Mouse (Mus musculus): ENCODE data around the gene Brinp1. TPM values are rescaled to one million over a fixed set of nuclear protein-coding genes. Genes with fewer than 3 reads are reported as not detected.

The Brinp1 gene
- polyA plus RNA-seq, 1 experiment from 2014 or later, result 16.1 TPM

- H3K27me3 ChIP-seq (ENCODE audit: control insufficient read depth, insufficient read depth, low read length), result no peaks in the 10 kb centered on the region
- no peak overlapping the region for H3K4me2 ChIP-seq (replicated peaks; ENCODE audit: low read depth, low read length)
- H3K27ac ChIP-seq (ENCODE audit: low read depth, low read length), result no peak overlapping the region
- DNase-seq (ENCODE audit: low spot score), result no peak
- no peak overlapping the region for H3K9ac ChIP-seq (ENCODE audit: low read depth, low read length)
- no peak overlapping the region for H3K4me3 ChIP-seq (ENCODE audit: low read depth, low read length)
- no peaks in the 10 kb centered on the region for H3K9me3 ChIP-seq (ENCODE audit: control insufficient read depth, low read length)
- WGBS, result 60% methylated on average over 1 of the region's 1 CpGs
- ATAC-seq (ENCODE audit: low FRiP score), result no peak
- no peaks in the 10 kb centered on the region for H3K36me3 ChIP-seq (ENCODE audit: control insufficient read depth, insufficient read depth, low read length)
- H3K4me1 ChIP-seq (replicated peaks; ENCODE audit: control insufficient read depth, insufficient read depth, low read length), result no peaks in the 10 kb centered on the region
Measured at GRCm38 (mm10) chr4:68922944-68923343, 31.3 kb downstream of the Brinp1 start.

GRCm38 (mm10) chr4:68922504-68922903 is 31.7 kb downstream of the Brinp1 start:
- Histone ChIP-seq H3K27me3 (ENCODE audit: control insufficient read depth, insufficient read depth, low read length) (no peaks in the 10 kb centered on the region), H3K4me1 (replicated peaks; ENCODE audit: control insufficient read depth, insufficient read depth, low read length) (no peaks in the 10 kb centered on the region), H3K4me3 (ENCODE audit: low read depth, low read length) (no peak overlapping the region), H3K9ac (ENCODE audit: low read depth, low read length) (no peak overlapping the region), H3K36me3 (ENCODE audit: control insufficient read depth, insufficient read depth, low read length) (no peaks in the 10 kb centered on the region), H3K4me2 (replicated peaks; ENCODE audit: low read depth, low read length) (no peak overlapping the region), H3K9me3 (ENCODE audit: control insufficient read depth, low read length) (no peaks in the 10 kb centered on the region), H3K27ac (ENCODE audit: low read depth, low read length) (no peak overlapping the region)
- ATAC-seq (ENCODE audit: low FRiP score) (no peak), DNase-seq (ENCODE audit: low spot score) (no peak)
- WGBS, result 78% methylated on average over 1 of the region's 1 CpGs

- WGBS, result 88% methylated on average over 3 of the region's 3 CpGs
- Histone ChIP-seq H3K27ac (ENCODE audit: low read depth, low read length) (no peak overlapping the region), H3K36me3 (ENCODE audit: control insufficient read depth, insufficient read depth, low read length) (no peaks in the 10 kb centered on the region), H3K9ac (ENCODE audit: low read depth, low read length) (no peak overlapping the region), H3K4me3 (ENCODE audit: low read depth, low read length) (no peak overlapping the region), H3K4me2 (replicated peaks; ENCODE audit: low read depth, low read length) (no peak overlapping the region), H3K9me3 (ENCODE audit: control insufficient read depth, low read length) (no peaks in the 10 kb centered on the region), H3K4me1 (replicated peaks; ENCODE audit: control insufficient read depth, insufficient read depth, low read length) (no peaks in the 10 kb centered on the region), H3K27me3 (ENCODE audit: control insufficient read depth, insufficient read depth, low read length) (no peaks in the 10 kb centered on the region)
- DNase-seq (ENCODE audit: low spot score) (no peak), ATAC-seq (ENCODE audit: low FRiP score) (no peak)
Measured at GRCm38 (mm10) chr4:68920127-68920526, 34.1 kb downstream of the Brinp1 start.

GRCm38 (mm10) chr4:68910942-68911341 is 43.3 kb downstream of the Brinp1 start:
- Histone ChIP-seq H3K36me3 (ENCODE audit: control insufficient read depth, insufficient read depth, low read length) (no peaks in the 10 kb centered on the region), H3K4me1 (replicated peaks; ENCODE audit: control insufficient read depth, insufficient read depth, low read length) (no peaks in the 10 kb centered on the region), H3K27me3 (ENCODE audit: control insufficient read depth, insufficient read depth, low read length) (no peaks in the 10 kb centered on the region), H3K27ac (ENCODE audit: low read depth, low read length) (no peak overlapping the region), H3K9me3 (ENCODE audit: control insufficient read depth, low read length) (no peaks in the 10 kb centered on the region), H3K9ac (ENCODE audit: low read depth, low read length) (no peak overlapping the region), H3K4me2 (replicated peaks; ENCODE audit: low read depth, low read length) (no peak overlapping the region), H3K4me3 (ENCODE audit: low read depth, low read length) (no peak overlapping the region)
- ATAC-seq (ENCODE audit: low FRiP score) (no peak), DNase-seq (ENCODE audit: low spot score) (no peak)
- 69% methylated on average over 3 of the region's 3 CpGs for WGBS

- no peaks in the 10 kb centered on the region for H3K27me3 ChIP-seq (ENCODE audit: control insufficient read depth, insufficient read depth, low read length)
- ATAC-seq (ENCODE audit: low FRiP score), result no peak
- no peak overlapping the region for H3K9ac ChIP-seq (ENCODE audit: low read depth, low read length)
- 78% methylated on average over 11 of the region's 11 CpGs for WGBS
- no peak for DNase-seq (ENCODE audit: low spot score)
- no peaks in the 10 kb centered on the region for H3K9me3 ChIP-seq (ENCODE audit: control insufficient read depth, low read length)
- no peaks in the 10 kb centered on the region for H3K36me3 ChIP-seq (ENCODE audit: control insufficient read depth, insufficient read depth, low read length)
- H3K27ac ChIP-seq (ENCODE audit: low read depth, low read length), result no peak overlapping the region
- H3K4me3 ChIP-seq (ENCODE audit: low read depth, low read length), result no peak overlapping the region
- H3K4me1 ChIP-seq (replicated peaks; ENCODE audit: control insufficient read depth, insufficient read depth, low read length), result no peaks in the 10 kb centered on the region
- no peak overlapping the region for H3K4me2 ChIP-seq (replicated peaks; ENCODE audit: low read depth, low read length)
Measured at GRCm38 (mm10) chr4:68906417-68907210, 47.6 kb downstream of the Brinp1 start.

GRCm38 (mm10) chr4:68890526-68890925 is 63.7 kb downstream of the Brinp1 start:
- WGBS, result 89% methylated on average over 4 of the region's 4 CpGs
- no peak for ATAC-seq (ENCODE audit: low FRiP score)
- no peak overlapping the region for H3K27ac ChIP-seq (ENCODE audit: low read depth, low read length)
- H3K36me3 ChIP-seq (ENCODE audit: control insufficient read depth, insufficient read depth, low read length), result no peaks in the 10 kb centered on the region
- no peaks in the 10 kb centered on the region for H3K4me1 ChIP-seq (replicated peaks; ENCODE audit: control insufficient read depth, insufficient read depth, low read length)
- DNase-seq (ENCODE audit: low spot score), result no peak
- H3K27me3 ChIP-seq (ENCODE audit: control insufficient read depth, insufficient read depth, low read length), result no peaks in the 10 kb centered on the region
- H3K9ac ChIP-seq (ENCODE audit: low read depth, low read length), result no peak overlapping the region
- no peak overlapping the region for H3K4me2 ChIP-seq (replicated peaks; ENCODE audit: low read depth, low read length)
- H3K9me3 ChIP-seq (ENCODE audit: control insufficient read depth, low read length), result no peaks in the 10 kb centered on the region
- H3K4me3 ChIP-seq (ENCODE audit: low read depth, low read length), result no peak overlapping the region

GRCm38 (mm10) chr4:68886276-68886675 is 67.9 kb downstream of the Brinp1 start:
- no peaks in the 10 kb centered on the region for H3K9me3 ChIP-seq (ENCODE audit: control insufficient read depth, low read length)
- H3K9ac ChIP-seq (ENCODE audit: low read depth, low read length), result no peak overlapping the region
- H3K4me2 ChIP-seq (replicated peaks; ENCODE audit: low read depth, low read length), result no peak overlapping the region
- no peaks in the 10 kb centered on the region for H3K4me1 ChIP-seq (replicated peaks; ENCODE audit: control insufficient read depth, insufficient read depth, low read length)
- no peaks in the 10 kb centered on the region for H3K27me3 ChIP-seq (ENCODE audit: control insufficient read depth, insufficient read depth, low read length)
- no peak overlapping the region for H3K27ac ChIP-seq (ENCODE audit: low read depth, low read length)
- no peaks in the 10 kb centered on the region for H3K36me3 ChIP-seq (ENCODE audit: control insufficient read depth, insufficient read depth, low read length)
- no peak for DNase-seq (ENCODE audit: low spot score)
- H3K4me3 ChIP-seq (ENCODE audit: low read depth, low read length), result no peak overlapping the region
- ATAC-seq (ENCODE audit: low FRiP score), result no peak
- WGBS, result 90% methylated on average over 2 of the region's 2 CpGs

- DNase-seq (ENCODE audit: low spot score) (no peak), ATAC-seq (ENCODE audit: low FRiP score) (no peak)
- no peaks in the 10 kb centered on the region for H3K4me1 ChIP-seq (replicated peaks; ENCODE audit: control insufficient read depth, insufficient read depth, low read length)
- no peaks in the 10 kb centered on the region for H3K9me3 ChIP-seq (ENCODE audit: control insufficient read depth, low read length)
- H3K4me3 ChIP-seq (ENCODE audit: low read depth, low read length), result no peak overlapping the region
- no peaks in the 10 kb centered on the region for H3K36me3 ChIP-seq (ENCODE audit: control insufficient read depth, insufficient read depth, low read length)
- H3K27ac ChIP-seq (ENCODE audit: low read depth, low read length), result no peak overlapping the region
- no peak overlapping the region for H3K9ac ChIP-seq (ENCODE audit: low read depth, low read length)
- H3K4me2 ChIP-seq (replicated peaks; ENCODE audit: low read depth, low read length), result no peak overlapping the region
- no peaks in the 10 kb centered on the region for H3K27me3 ChIP-seq (ENCODE audit: control insufficient read depth, insufficient read depth, low read length)
Measured at GRCm38 (mm10) chr4:68872028-68872427, 82.2 kb downstream of the Brinp1 start.

- no peaks in the 10 kb centered on the region for H3K36me3 ChIP-seq (ENCODE audit: control insufficient read depth, insufficient read depth, low read length)
- H3K4me1 ChIP-seq (replicated peaks; ENCODE audit: control insufficient read depth, insufficient read depth, low read length), result no peaks in the 10 kb centered on the region
- WGBS, result 74% methylated on average over 4 of the region's 4 CpGs
- H3K27ac ChIP-seq (ENCODE audit: low read depth, low read length), result no peak overlapping the region
- H3K4me2 ChIP-seq (replicated peaks; ENCODE audit: low read depth, low read length), result no peak overlapping the region
- H3K9me3 ChIP-seq (ENCODE audit: control insufficient read depth, low read length), result no peaks in the 10 kb centered on the region
- H3K27me3 ChIP-seq (ENCODE audit: control insufficient read depth, insufficient read depth, low read length), result no peaks in the 10 kb centered on the region
- no peak for ATAC-seq (ENCODE audit: low FRiP score)
- DNase-seq (ENCODE audit: low spot score), result no peak
- no peak overlapping the region for H3K4me3 ChIP-seq (ENCODE audit: low read depth, low read length)
- H3K9ac ChIP-seq (ENCODE audit: low read depth, low read length), result no peak overlapping the region
Measured at GRCm38 (mm10) chr4:68865135-68865767, 88.9 kb downstream of the Brinp1 start.
